Mouse (Mus musculus): ENCODE measurements around the gene Bcl11b.

- TF ChIP-seq CTCF (IDR thresholded peaks at IDR 0.05; ENCODE audit: extremely low read depth, insufficient read depth, insufficient read length, insufficient replicate concordance) (no peak), POLR2A (IDR thresholded peaks at IDR 0.05; ENCODE audit: low read depth, low read length) (no peak)
Measured at GRCm38 (mm10) chr12:107965103-107965502, 38.3 kb downstream of the Bcl11b start.

All from spleen, adult 2 months (tissue).